Mouse (Mus musculus) MEL (cell line): Measurements from ENCODE around the gene Fhad1.

Experiments
- CTCF ChIP-seq, 3 experiments: IDR thresholded peaks in 2 of 3; conservative IDR thresholded peaks in 1 of 3; 2 replicates each; pipeline ENCODE4 v1.5.1; 2011 to 2012; ENCODE audit warnings: low read length in 3 of 3, low read depth in 2 of 3, mild to moderate bottlenecking in 2 of 3, improper control_type of control experiment in 1 of 3, inconsistent platforms in 1 of 3, mixed read lengths in 1 of 3, moderate library complexity in 1 of 3; ENCODE audit not compliant: control insufficient read depth in 1 of 3, insufficient read depth in 1 of 3, poor library complexity in 1 of 3, severe bottlenecking in 1 of 3
- EP300 ChIP-seq, 2 experiments: IDR thresholded peaks; 2 replicates each; pipeline ENCODE4 v1.6.1; 2011; ENCODE audit warnings: improper control_type of control experiment in 2 of 2, low read length in 2 of 2, low read depth in 1 of 2, mild to moderate bottlenecking in 1 of 2
- GATA1 ChIP-seq: IDR thresholded peaks from 2 replicates; pipeline ENCODE4 v1.6.1; 2011; ENCODE audit warnings: low read depth, low read length, improper control_type of control experiment
- HCFC1 ChIP-seq: IDR thresholded peaks from 2 replicates; pipeline ENCODE4 v1.6.1; 2012; ENCODE audit warnings: low read depth, mild to moderate bottlenecking, inconsistent platforms, low read length, improper control_type of control experiment, moderate library complexity
- JUND ChIP-seq: IDR thresholded peaks from 2 replicates; pipeline ENCODE4 v1.6.1; 2011; ENCODE audit warnings: low read depth, mild to moderate bottlenecking, improper control_type of control experiment, low read length
- MXI1 ChIP-seq: IDR thresholded peaks from 2 replicates; pipeline ENCODE4 v1.6.1; 2011; ENCODE audit warnings: mild to moderate bottlenecking, low read depth, low read length, improper control_type of control experiment
- POLR2A ChIP-seq, 2 experiments: IDR thresholded peaks; 2 replicates each; pipeline ENCODE4 v1.6.1; 2011 to 2012; ENCODE audit warnings: low read length in 2 of 2, mild to moderate bottlenecking in 2 of 2, control low read depth in 1 of 2, improper control_type of control experiment in 1 of 2, low read depth in 1 of 2, moderate library complexity in 1 of 2; ENCODE audit not compliant: control insufficient read depth in 1 of 2, insufficient read depth in 1 of 2, poor library complexity in 1 of 2
- TCF12 ChIP-seq: IDR thresholded peaks from 2 replicates; pipeline ENCODE4 v1.6.1; 2014; ENCODE audit warnings: low read depth, mild to moderate bottlenecking, inconsistent platforms, low read length, improper control_type of control experiment, moderate library complexity
- USF2 ChIP-seq, 2 experiments: IDR thresholded peaks; 2 replicates each; pipeline ENCODE4 v1.6.1; 2011 to 2012; ENCODE audit warnings: improper control_type of control experiment in 2 of 2, low read length in 2 of 2, borderline replicate concordance in 1 of 2, inconsistent platforms in 1 of 2, low read depth in 1 of 2, mild to moderate bottlenecking in 1 of 2; ENCODE audit not compliant: insufficient read depth in 1 of 2
- ZMIZ1 ChIP-seq: IDR thresholded peaks from 2 replicates; pipeline ENCODE4 v1.6.1; 2012; ENCODE audit warnings: low read depth, mild to moderate bottlenecking, inconsistent platforms, low read length, improper control_type of control experiment, moderate library complexity
- ZNF384 ChIP-seq: IDR thresholded peaks from 2 replicates; pipeline ENCODE4 v1.6.1; 2012; ENCODE audit warnings: low read depth, mild to moderate bottlenecking, inconsistent platforms, low read length, improper control_type of control experiment

- TF ChIP-seq POLR2A (IDR thresholded peaks at IDR 0.05; ENCODE audit: control insufficient read depth in 1 of 2, insufficient read depth in 1 of 2, low read depth in 1 of 2, low read length in 2 of 2, poor library complexity in 1 of 2) (no peak), CTCF (IDR thresholded peaks at IDR 0.05 in 2 of 3, conservative IDR thresholded peaks at IDR 0.05 in 1 of 3; ENCODE audit: control insufficient read depth in 1 of 3, insufficient read depth in 1 of 3, low read depth in 2 of 3, low read length in 3 of 3, poor library complexity in 1 of 3, severe bottlenecking in 1 of 3) (no peak), TCF12 (no peak), USF2 (IDR thresholded peaks at IDR 0.05; ENCODE audit: borderline replicate concordance in 1 of 2, insufficient read depth in 1 of 2, low read depth in 1 of 2, low read length in 2 of 2) (no peak), ZNF384 (no peak), JUND (no peak), EP300 (IDR thresholded peaks at IDR 0.05; ENCODE audit: low read depth in 1 of 2, low read length in 2 of 2) (no peak), HCFC1 (no peak), ZMIZ1 (no peak), GATA1 (no peak), MXI1 (no peak)
These were observed 112.4 kb downstream of the Fhad1 start for GRCm38 (mm10) chr4:141902479-141902858.
